ENCODE assay signal across 28 mouse cellular contexts in genomic region chr3:130903329-130903728, GRCm38 (mm10).
"Had no signal": no experiment of that assay in that cellular context is flagged by ENCODE, and none has a peak within 500 bp of the region (broad histone marks: within the 10 kb centered on the region; RNA-seq: fewer than 3 reads in every experiment).

No protein-coding gene starts in this region.

- H3K36me3 ChIP-seq: limb, embryonic 10.5 days; limb, embryonic 12.5 days; limb, embryonic 13.5 days; limb, embryonic 15.5 days; liver, embryonic 12.5 days; liver, embryonic 13.5 days; liver, embryonic 15.5 days; lung, embryonic 15.5 days; midbrain, embryonic 10.5 days; midbrain, embryonic 12.5 days; midbrain, embryonic 13.5 days; midbrain, embryonic 15.5 days had no signal

- H3K4me3 ChIP-seq: left cerebral cortex, adult 2 months; limb, embryonic 10.5 days; limb, embryonic 12.5 days; limb, embryonic 13.5 days; limb, embryonic 15.5 days; liver, embryonic 12.5 days; liver, embryonic 13.5 days; liver, embryonic 15.5 days; lung, embryonic 15.5 days; megakaryocyte, embryonic 14.5 days; midbrain, embryonic 10.5 days; midbrain, embryonic 12.5 days; midbrain, embryonic 13.5 days; midbrain, embryonic 15.5 days; myocyte had no signal

- ATAC-seq: liver, embryonic 12.5 days; liver, postnatal 0 days; lung, postnatal 0 days; midbrain, embryonic 13.5 days; midbrain, embryonic 15.5 days; midbrain, embryonic 16.5 days had no signal

- H3K27me3 ChIP-seq: liver, embryonic 12.5 days; liver, embryonic 13.5 days; liver, embryonic 15.5 days; lung, embryonic 15.5 days; megakaryocyte, embryonic 14.5 days; midbrain, embryonic 12.5 days; midbrain, embryonic 13.5 days; midbrain, embryonic 15.5 days had no signal

- DNase-seq: liver; liver, embryonic 13.5 days; liver, postnatal 0 days; lung, adult 2 months; lung, embryonic 14.5 days; lung, postnatal 10 days; lung, postnatal 14 days; lung, postnatal 36 days; lung, postnatal 4 days; midbrain, embryonic 14.5 days had no signal

- H3K27ac ChIP-seq: left cerebral cortex, adult 2 months; limb, embryonic 10.5 days; limb, embryonic 12.5 days; limb, embryonic 13.5 days; limb, embryonic 15.5 days; liver, embryonic 12.5 days; liver, embryonic 13.5 days; liver, embryonic 14.5 days; liver, embryonic 15.5 days; lung, embryonic 15.5 days; macrophage; midbrain, embryonic 10.5 days; midbrain, embryonic 12.5 days; midbrain, embryonic 13.5 days; midbrain, embryonic 15.5 days had no signal

- H3K4me1 ChIP-seq: liver, embryonic 12.5 days; liver, embryonic 13.5 days; liver, embryonic 15.5 days; midbrain, embryonic 12.5 days; midbrain, embryonic 15.5 days had no signal
